Mouse (Mus musculus) heart, postnatal 36 days (tissue): ENCODE measurements around the gene Slc7a1. TPM values are rescaled to one million over a fixed set of nuclear protein-coding genes. Genes with fewer than 3 reads are reported as not detected.

ENCODE experiments used
- DNase-seq, 2 experiments: peaks; one replicate each; pipeline ENCODE4 v3.0.0; 2021 to 2022
- intact Hi-C: fragments of 180-260 bp; cut with DNase I; formaldehyde crosslinking; loops from one replicate; pipeline ENCODE4 v1.15.1; 2025
- total RNA-seq, 2 experiments: library from RNA; stranded (reverse); gene quantifications; 2 replicates each; pipeline ENCODE4 v1.2.3; 2021

The Slc7a1 gene
- 10 to 100 TPM in 1 of 2 experiments, 1 to 10 TPM in 1; 9.3 to 20.3 TPM for total RNA-seq

DNA sequence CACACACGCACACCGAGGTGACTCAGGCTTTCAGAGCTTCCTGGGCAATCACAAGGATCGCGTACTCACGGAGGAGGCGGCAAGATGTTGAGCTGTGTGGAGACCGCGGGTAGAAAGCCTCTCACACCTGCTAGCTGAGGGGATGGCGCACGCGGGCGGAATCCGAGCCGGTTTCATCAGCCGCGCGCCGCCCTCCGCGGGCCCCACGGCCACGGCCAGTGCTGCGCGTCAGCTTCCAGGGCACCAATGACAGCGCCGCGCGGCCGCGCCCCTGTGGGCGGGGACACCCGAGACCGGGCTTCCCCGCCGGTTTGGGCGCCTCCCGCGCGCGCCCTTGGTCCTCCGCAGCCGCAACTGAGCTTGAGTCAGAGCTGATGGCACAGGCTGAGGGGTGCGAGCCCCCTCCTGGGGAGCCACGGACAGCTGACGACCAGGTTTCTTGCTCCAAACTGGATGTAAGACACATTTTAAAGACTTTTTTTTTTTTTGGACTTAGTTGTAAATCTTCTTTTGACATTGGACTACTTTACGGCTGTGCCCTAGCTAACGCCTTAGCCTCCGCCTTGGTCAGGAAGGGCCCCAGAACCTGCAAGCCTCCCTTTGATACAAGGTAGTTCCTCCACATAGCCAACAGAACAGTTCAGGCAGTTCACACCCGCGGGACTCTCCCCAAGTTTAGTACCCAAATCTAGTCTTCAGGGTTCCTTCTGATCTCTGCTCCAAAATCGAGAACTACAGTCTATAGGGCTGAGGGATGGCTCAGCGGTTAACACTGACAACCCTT lies at the start of gene Slc7a1:
Slc7a1 (minus strand) TSS at position 245 of the 784 bp plus-strand sequence.
- intact Hi-C loops, result loop anchor here (2.0 to 5.0 kb wide), 2 partner anchors 43 to 67 kb away; no protein-coding TSS in a partner anchor
- peak; percentile 88 for DNase-seq

DNA sequence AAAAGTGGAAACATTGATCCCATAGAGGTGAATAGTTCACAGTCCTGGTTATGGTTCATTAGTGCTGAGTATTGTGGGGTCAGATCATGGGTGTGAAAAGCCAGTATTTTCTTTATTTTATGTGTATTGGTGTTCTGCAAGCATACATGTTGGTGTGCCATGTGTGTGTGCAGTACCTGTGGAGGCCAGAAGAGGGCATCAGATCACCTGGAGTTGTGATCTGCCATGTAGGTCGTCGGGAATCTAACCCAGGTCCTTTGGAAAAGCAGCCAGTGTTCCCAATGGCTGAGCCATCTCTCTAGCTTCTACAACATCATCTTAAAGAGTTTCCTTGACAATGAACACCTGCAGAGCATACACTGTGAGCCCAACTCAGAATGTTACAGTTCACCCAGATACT lies 45.3 kb upstream of the Slc7a1 start:
- DNase-seq, result no peak
- intact Hi-C loops, result no loop called here

- intact Hi-C loops, result no loop called here
- DNase-seq, result peak; percentile 32 to 44
Observed at GRCm38 (mm10) chr5:148443734-148444133, 44.0 kb upstream of the Slc7a1 start.

DNA sequence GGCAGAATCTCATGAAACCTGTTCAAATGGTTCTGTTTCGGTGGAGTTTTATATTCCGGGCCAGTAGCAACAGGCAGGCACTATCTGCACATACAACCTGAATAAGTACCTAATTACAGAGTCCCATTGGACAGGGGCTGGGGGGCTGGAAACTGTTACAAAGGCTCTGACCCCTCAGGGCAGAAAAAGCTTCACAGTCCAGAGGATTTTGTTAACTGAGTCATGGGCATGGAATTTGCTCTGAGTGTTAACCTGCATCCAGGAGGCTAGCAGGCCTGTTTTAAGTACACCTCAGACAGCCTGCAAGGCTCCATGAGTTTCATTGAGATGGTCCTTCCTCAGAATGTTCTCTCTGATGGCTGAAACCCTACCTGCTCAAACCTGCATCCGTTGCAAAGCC lies 36.0 kb upstream of the Slc7a1 start:
- no peak for DNase-seq
- intact Hi-C loops, result no loop called here

GRCm38 (mm10) chr5:148432121-148432520 lies 32.4 kb upstream of the Slc7a1 start:
- no peak for DNase-seq
- intact Hi-C loops, result no loop called here

DNA sequence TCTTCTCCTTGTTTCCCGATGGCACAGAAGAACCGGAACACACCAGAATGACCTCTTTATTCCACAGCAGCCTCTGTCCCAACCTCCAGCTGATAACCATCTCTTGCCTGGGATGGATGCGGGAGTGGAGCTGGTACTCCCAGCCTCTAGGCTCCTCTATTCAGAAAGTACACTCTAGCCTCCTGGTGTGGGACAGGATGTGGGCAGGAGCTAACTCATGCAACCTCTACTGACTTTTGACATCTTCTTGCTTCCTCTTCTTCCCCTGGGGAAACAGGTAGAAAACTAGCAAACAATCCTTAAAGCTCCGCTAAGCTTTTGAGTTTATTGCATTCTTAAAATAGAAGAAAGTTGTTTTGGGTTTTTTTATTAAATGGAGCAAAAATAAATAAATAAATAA lies 29.1 kb upstream of the Slc7a1 start:
- intact Hi-C loops, result no loop called here
- DNase-seq, result no peak

DNA sequence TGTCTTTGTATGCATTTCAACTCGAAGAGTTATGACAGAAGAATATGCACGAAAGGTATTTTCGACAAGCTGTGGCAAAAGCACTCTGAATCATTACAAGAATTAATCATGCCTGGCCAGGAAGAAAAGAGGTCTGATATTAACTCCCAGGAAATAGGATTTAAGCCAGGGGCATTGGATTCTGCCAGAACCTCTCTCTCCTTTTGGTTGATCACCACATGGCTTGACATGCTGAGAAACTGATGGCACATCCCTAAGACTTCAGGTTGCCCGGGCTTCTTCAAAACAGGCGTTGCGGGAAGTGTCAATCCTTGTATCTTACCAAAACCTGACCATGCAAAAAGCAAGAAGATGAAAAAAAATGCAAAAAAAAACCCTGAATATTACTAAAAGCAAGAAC lies 25.4 kb upstream of the Slc7a1 start:
- intact Hi-C loops, result no loop called here
- no peak for DNase-seq

DNA sequence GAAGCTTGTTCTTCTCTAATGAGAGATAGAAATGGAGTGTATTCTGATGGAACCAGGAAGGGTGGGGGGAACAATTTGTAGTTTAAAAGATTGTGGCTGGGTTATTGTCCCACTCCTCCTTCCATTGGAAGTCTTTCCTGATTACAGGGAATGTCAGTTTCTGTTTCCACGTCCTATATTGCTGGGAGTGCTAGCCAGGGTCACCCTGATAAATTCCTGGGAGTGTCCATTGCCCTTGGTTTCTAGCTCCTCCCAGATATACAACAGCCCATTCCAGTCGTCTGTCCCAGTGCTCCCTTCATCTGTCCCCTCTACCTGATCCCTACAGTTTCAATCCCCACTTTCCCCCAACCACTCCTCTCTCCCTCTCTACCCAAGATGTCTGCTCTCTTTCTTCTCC lies 21.6 kb upstream of the Slc7a1 start:
- intact Hi-C loops, result no loop called here
- no peak for DNase-seq

GRCm38 (mm10) chr5:148419112-148419526 lies 19.4 kb upstream of the Slc7a1 start:
- DNase-seq, result peak; percentile 29 to 51
- intact Hi-C loops, result no loop called here

GRCm38 (mm10) chr5:148418436-148418835 lies 18.7 kb upstream of the Slc7a1 start:
- intact Hi-C loops, result no loop called here

GRCm38 (mm10) chr5:148417756-148418155 lies 18.1 kb upstream of the Slc7a1 start:
- no peak for DNase-seq
- intact Hi-C loops, result no loop called here

More at GRCm38 (mm10) chr5:148418436-148418835, 18.7 kb upstream of the Slc7a1 start:
- DNase-seq, result no peak

DNA sequence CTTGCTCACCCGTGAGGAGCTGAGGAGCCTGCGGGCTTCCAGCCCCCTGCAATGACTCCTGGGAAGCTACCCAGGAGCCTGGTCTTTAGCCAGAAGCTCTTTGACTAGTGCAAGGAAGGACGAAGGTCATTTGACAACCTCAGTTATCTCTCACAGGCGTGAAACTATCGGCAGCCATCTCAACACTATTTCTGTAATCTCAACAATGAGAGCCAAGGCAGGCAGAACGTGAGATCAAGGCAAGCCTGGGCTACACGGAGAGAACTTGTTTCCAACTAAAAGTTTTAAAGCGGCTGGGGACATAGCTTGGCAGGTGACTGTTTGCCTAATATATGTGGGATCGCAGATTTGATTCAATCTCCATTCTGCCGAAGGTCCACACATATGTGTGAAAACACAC lies 16.8 kb upstream of the Slc7a1 start:
- no peak for DNase-seq
- intact Hi-C loops, result no loop called here

GRCm38 (mm10) chr5:148414233-148414632 lies 14.5 kb upstream of the Slc7a1 start:
- intact Hi-C loops, result no loop called here
- DNase-seq, result no peak

DNA sequence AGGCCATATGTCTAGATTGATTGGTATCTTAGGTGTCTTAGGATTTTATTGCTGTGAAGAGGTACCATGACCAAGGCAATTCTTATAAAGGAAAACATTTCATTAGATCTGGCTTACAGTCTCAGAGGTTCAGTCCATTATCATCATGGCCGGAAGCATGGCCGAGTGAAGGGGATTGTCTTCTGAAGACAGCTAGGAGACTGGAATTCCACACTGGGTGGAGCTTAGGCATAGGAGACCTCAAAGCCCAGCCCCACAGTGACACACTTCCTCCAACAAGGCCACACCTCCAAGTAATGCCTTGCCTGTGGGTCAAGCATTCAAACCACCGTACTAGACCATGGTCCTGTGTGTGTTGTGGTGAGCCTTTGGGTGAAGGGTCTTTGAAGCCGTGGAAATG lies 12.8 kb upstream of the Slc7a1 start:
- intact Hi-C loops, result no loop called here
- DNase-seq, result no peak

GRCm38 (mm10) chr5:148409465-148409864 lies 9.8 kb upstream of the Slc7a1 start:
- peak; percentile 22 to 35 for DNase-seq
- intact Hi-C loops, result no loop called here

- intact Hi-C loops, result no loop called here
- no peak for DNase-seq
Observed at GRCm38 (mm10) chr5:148406913-148407312, 7.2 kb upstream of the Slc7a1 start.

- intact Hi-C loops, result no loop called here
- no peak for DNase-seq
Observed at GRCm38 (mm10) chr5:148404548-148404947, 4.8 kb upstream of the Slc7a1 start.

- DNase-seq, result no peak
- intact Hi-C loops, result no loop called here
Observed at GRCm38 (mm10) chr5:148402641-148403040, 2.9 kb upstream of the Slc7a1 start.

DNA sequence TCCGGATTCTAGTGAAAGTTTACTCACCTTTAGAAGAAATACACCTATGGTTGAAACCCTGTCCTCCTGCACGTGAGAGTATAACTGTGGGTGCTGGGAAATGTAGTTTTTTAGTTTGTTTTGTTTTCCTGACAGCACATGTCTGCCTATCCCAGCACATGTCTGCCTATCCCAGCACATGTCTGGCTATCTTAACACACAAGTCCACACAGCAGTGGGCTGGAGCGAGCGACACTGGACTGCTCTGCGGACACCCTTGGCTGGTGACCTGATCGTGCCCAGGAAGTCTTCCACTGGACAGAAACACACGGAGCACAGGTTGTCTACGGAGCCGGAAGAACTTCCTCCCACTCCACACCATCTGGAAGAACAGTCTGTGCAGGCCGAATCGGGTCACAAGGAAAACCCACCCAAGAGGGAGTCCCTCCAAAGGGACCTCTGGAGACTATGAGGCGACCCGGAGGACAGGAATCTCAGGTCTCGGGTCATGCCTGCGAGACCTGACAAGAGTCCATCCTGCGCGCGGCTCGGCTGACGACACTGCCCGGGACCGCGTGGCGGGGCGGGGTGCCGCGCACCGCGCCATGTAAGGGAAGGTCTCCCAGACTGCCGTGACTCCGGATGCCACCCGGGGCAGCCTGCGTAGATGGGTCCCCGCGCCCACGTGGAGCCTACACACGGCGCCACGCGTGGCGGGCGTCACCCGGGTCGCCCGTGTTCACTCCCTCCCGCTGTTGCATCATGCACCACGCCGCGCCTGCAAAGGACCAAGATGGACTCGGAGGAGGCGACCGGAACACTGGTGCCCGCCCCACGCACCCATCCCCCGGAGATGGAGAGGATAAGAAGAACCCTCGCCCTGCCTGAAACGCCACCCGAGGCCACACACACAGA lies 691 bp downstream of the Slc7a1 start:
- intact Hi-C loops, result loop anchor here (2.0 to 5.0 kb wide), 2 partner anchors 42 to 66 kb away; no protein-coding TSS in a partner anchor

GRCm38 (mm10) chr5:148398451-148398765 lies 1.3 kb downstream of the Slc7a1 start:
- intact Hi-C loops, result loop anchor here (2.0 to 5.0 kb wide), 2 partner anchors 41 to 66 kb away; no protein-coding TSS in a partner anchor
- DNase-seq, result no peak

More for the DNA sequence above, 691 bp downstream of the Slc7a1 start:
- DNase-seq, result peak; percentile 51 to 56

DNA sequence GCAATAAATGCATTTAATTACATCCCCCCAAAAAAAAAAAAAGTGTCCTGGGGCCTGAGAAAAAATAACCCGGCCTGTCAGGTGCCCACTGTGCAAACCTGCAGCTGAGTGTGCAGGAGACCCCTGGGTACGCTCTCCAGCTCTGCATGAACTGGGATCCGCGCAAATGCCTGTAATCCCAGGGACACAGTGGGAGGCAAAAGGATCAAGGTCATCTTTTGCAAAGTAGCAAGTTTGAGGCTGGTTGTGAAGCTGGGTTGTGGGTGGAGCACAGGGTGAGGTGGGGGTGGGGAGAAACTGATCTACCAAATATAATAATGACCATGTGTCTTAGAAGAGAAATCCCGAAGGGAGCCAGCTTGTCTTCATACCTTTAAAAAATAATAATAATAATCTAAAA lies 1.8 kb downstream of the Slc7a1 start:
- DNase-seq, result no peak
- intact Hi-C loops, result loop anchor here (2.0 to 5.0 kb wide), 2 partner anchors 41 to 65 kb away; no protein-coding TSS in a partner anchor
